In genomic region chr7:13053501-13053900, GRCm38 (mm10) we compare ENCODE assay signal across 8 mouse cellular contexts. TPM values are rescaled to one million over a fixed set of nuclear protein-coding genes. Genes with fewer than 3 reads are reported as not detected.
A peak's percentile ranks its signal among the peaks of the same experiment; 100 is the strongest.
DNase-seq lines count a peak whose midpoint lies in the region; ATAC-seq and TF ChIP-seq lines count a peak whose summit lies in the region.

No protein-coding gene starts in this region.

- 90% methylated on average over 2 of the region's 2 CpGs for WGBS in heart, embryonic 15.5 days
- WGBS in intestine, embryonic 14.5 days: 98% methylated on average over 2 of the region's 2 CpGs
- 94% methylated on average over 2 of the region's 2 CpGs for WGBS in midbrain, postnatal 0 days

- H3K9ac ChIP-seq in heart, embryonic 15.5 days: no peak overlapping the region; the same call in 1 of the 2 replicates
- H3K9ac ChIP-seq in intestine, embryonic 14.5 days (ENCODE audit: low read length): no peak overlapping the region
- peak overlapping the region; percentile 42 for H3K9ac ChIP-seq in midbrain, postnatal 0 days (replicated peaks; ENCODE audit: low read length, poor library complexity, severe bottlenecking)

- H3K4me3 ChIP-seq in heart, embryonic 15.5 days: peak overlapping the region; percentile 74; the same call in 1 of the 2 replicates
- peak overlapping the region; percentile 67; the same call in 1 of the 2 replicates for H3K4me3 ChIP-seq in embryonic fibroblast, embryonic 13.5 days (ENCODE audit: insufficient read depth, low read length)
- H3K4me3 ChIP-seq in intestine, embryonic 14.5 days (ENCODE audit: low read depth, low read length): peak overlapping the region; percentile 64
- H3K4me3 ChIP-seq in midbrain, postnatal 0 days (ENCODE audit: low read depth, low read length): peak overlapping the region; percentile 58

- ATAC-seq in heart, embryonic 15.5 days (replicated peaks; ENCODE audit: insufficient number of reproducible peaks, insufficient read depth, low FRiP score, low read depth): no peak
- no peak for ATAC-seq in intestine, embryonic 14.5 days (replicated peaks; ENCODE audit: low FRiP score, low TSS enrichment, low read depth)
- ATAC-seq in midbrain, postnatal 0 days (ENCODE audit: low FRiP score): no peak
- ATAC-seq in frontal cortex, adult (ENCODE audit: low TSS enrichment): no peak

- H3K27ac ChIP-seq in heart, embryonic 15.5 days: no peak overlapping the region
- no peak overlapping the region for H3K27ac ChIP-seq in embryonic fibroblast, embryonic 13.5 days (ENCODE audit: insufficient read depth, low read length)
- no peak overlapping the region for H3K27ac ChIP-seq in intestine, embryonic 14.5 days (ENCODE audit: low read depth)
- H3K27ac ChIP-seq in midbrain, postnatal 0 days (ENCODE audit: low read depth, low read length): peak overlapping the region; percentile 81; the same call in 1 of the 2 replicates

- peak overlapping the region; percentile 77 for H3K4me2 ChIP-seq in heart, embryonic 15.5 days
- H3K4me2 ChIP-seq in intestine, embryonic 14.5 days (ENCODE audit: low read length): peak overlapping the region; percentile 56
- H3K4me2 ChIP-seq in midbrain, postnatal 0 days (ENCODE audit: low read depth, low read length, poor library complexity, severe bottlenecking): peak overlapping the region; percentile 58

- no peaks in the 10 kb centered on the region for H3K36me3 ChIP-seq in heart, embryonic 15.5 days
- H3K36me3 ChIP-seq in intestine, embryonic 14.5 days (ENCODE audit: control insufficient read depth, insufficient read depth, low read length): no peaks in the 10 kb centered on the region
- no peaks in the 10 kb centered on the region; the same call in 1 of the 2 replicates for H3K36me3 ChIP-seq in midbrain, postnatal 0 days (ENCODE audit: insufficient read depth, low read length)

- H3K4me1 ChIP-seq in heart, embryonic 15.5 days (replicated peaks): peaks cover 6% of the 10 kb centered on the region; the same call in 1 of the 2 replicates
- no peaks in the 10 kb centered on the region for H3K4me1 ChIP-seq in embryonic fibroblast, embryonic 13.5 days (ENCODE audit: control insufficient read depth, insufficient read depth, low read length)
- no peaks in the 10 kb centered on the region; the same call in 1 of the 2 replicates for H3K4me1 ChIP-seq in intestine, embryonic 14.5 days (replicated peaks; ENCODE audit: control insufficient read depth, insufficient read depth, low read length)
- H3K4me1 ChIP-seq in midbrain, postnatal 0 days (ENCODE audit: insufficient read depth, low read length): peaks cover 5% of the 10 kb centered on the region; the same call in 1 of the 2 replicates

- no peaks in the 10 kb centered on the region for H3K27me3 ChIP-seq in heart, embryonic 15.5 days
- no peaks in the 10 kb centered on the region for H3K27me3 ChIP-seq in intestine, embryonic 14.5 days (replicated peaks; ENCODE audit: control insufficient read depth, insufficient read depth, low read length)
- H3K27me3 ChIP-seq in midbrain, postnatal 0 days (ENCODE audit: insufficient read depth, low read length): no peaks in the 10 kb centered on the region

- no peak for DNase-seq in heart, adult 8-10 months (ENCODE audit: low spot score)
- no peak for DNase-seq in intestine, embryonic 14.5 days (ENCODE audit: low spot score)
- DNase-seq in midbrain, postnatal 0 days (ENCODE audit: low spot score): no peak
- DNase-seq in thymus, postnatal 36 days: no peak
- DNase-seq in left cerebral cortex, adult 8-10 months (ENCODE audit: low spot score in 2 of 2): no peak

- no peaks in the 10 kb centered on the region for H3K9me3 ChIP-seq in heart, embryonic 15.5 days (replicated peaks)
- H3K9me3 ChIP-seq in intestine, embryonic 14.5 days (ENCODE audit: control insufficient read depth, low read length): no peaks in the 10 kb centered on the region
- no peaks in the 10 kb centered on the region for H3K9me3 ChIP-seq in midbrain, postnatal 0 days (ENCODE audit: low read length)

- no peak for TF ChIP-seq CTCF in embryonic fibroblast, embryonic 13.5 days (IDR thresholded peaks at IDR 0.05; ENCODE audit: borderline replicate concordance, insufficient read depth, low read length)
- TF ChIP-seq CTCF in midbrain, postnatal 0 days (IDR thresholded peaks at IDR 0.05): no peak

- no peak for TF ChIP-seq POLR2A in embryonic fibroblast, embryonic 13.5 days (IDR thresholded peaks at IDR 0.05; ENCODE audit: low read depth, low read length)

RNA-seq across cellular contexts. Expression of gene Mzf1, which starts 1.1 kb away (rescaled TPM):
- 1.5 and 2.1 TPM in 2 replicates for polyA plus RNA-seq in heart, embryonic 15.5 days (2015; fragmentation: Nextera tagmentation; extraction: Ambion mirVana)
- under 1 TPM; 0.19 to 0.60 (median 0.29) TPM for total RNA-seq in heart, adult 8-10 months (2022)
- 0.80 and 1.0 TPM in 2 replicates for polyA plus RNA-seq in embryonic fibroblast, embryonic 13.5 days (2011; ENCODE audit: insufficient read length, low read depth, missing spikeins)
- 2.5 and 2.7 TPM in 2 replicates for polyA plus RNA-seq in intestine, embryonic 14.5 days (2014; fragmentation: Nextera tagmentation; extraction: Ambion mirVana)
- total RNA-seq in midbrain, postnatal 0 days (2014; rRNA removed): 13.2 and 14.4 TPM in 2 replicates
- 12.2 TPM in 2 replicates for polyA plus RNA-seq in midbrain, postnatal 0 days (2015; fragmentation: Nextera tagmentation; extraction: Ambion mirVana)
- total RNA-seq in left cerebral cortex, adult 8-10 months (2022): 10 to 100 TPM; 12.2 to 14.3 (median 13.1) TPM

RNA-seq across cellular contexts. Expression of gene Ube2m, which starts 15.4 kb away (rescaled TPM):
- 107 and 130 TPM in 2 replicates for polyA plus RNA-seq in heart, embryonic 15.5 days (2015; fragmentation: Nextera tagmentation; extraction: Ambion mirVana)
- total RNA-seq in heart, adult 8-10 months (2022): 100 to 1,000 TPM; 204 to 216 (median 210) TPM
- polyA plus RNA-seq in embryonic fibroblast, embryonic 13.5 days (2011; ENCODE audit: insufficient read length, low read depth, missing spikeins): 273 and 288 TPM in 2 replicates
- 72.7 and 124 TPM in 2 replicates for polyA plus RNA-seq in intestine, embryonic 14.5 days (2014; fragmentation: Nextera tagmentation; extraction: Ambion mirVana)
- 359 and 383 TPM in 2 replicates for total RNA-seq in midbrain, postnatal 0 days (2014; rRNA removed)
- 146 and 147 TPM in 2 replicates for polyA plus RNA-seq in midbrain, postnatal 0 days (2015; fragmentation: Nextera tagmentation; extraction: Ambion mirVana)
- total RNA-seq in left cerebral cortex, adult 8-10 months (2022): 100 to 1,000 TPM; 220 to 248 (median 229) TPM

RNA-seq across cellular contexts. Expression of gene Chmp2a, which starts 18.9 kb away (rescaled TPM):
- 129 and 133 TPM in 2 replicates for polyA plus RNA-seq in heart, embryonic 15.5 days (2015; fragmentation: Nextera tagmentation; extraction: Ambion mirVana)
- 100 to 1,000 TPM; 142 to 153 (median 147) TPM for total RNA-seq in heart, adult 8-10 months (2022)
- 85.6 and 98.6 TPM in 2 replicates for polyA plus RNA-seq in embryonic fibroblast, embryonic 13.5 days (2011; ENCODE audit: insufficient read length, low read depth, missing spikeins)
- polyA plus RNA-seq in intestine, embryonic 14.5 days (2014; fragmentation: Nextera tagmentation; extraction: Ambion mirVana): 157 and 161 TPM in 2 replicates
- total RNA-seq in midbrain, postnatal 0 days (2014; rRNA removed): 67.6 and 114 TPM in 2 replicates
- 198 and 205 TPM in 2 replicates for polyA plus RNA-seq in midbrain, postnatal 0 days (2015; fragmentation: Nextera tagmentation; extraction: Ambion mirVana)
- total RNA-seq in left cerebral cortex, adult 8-10 months (2022): 100 to 1,000 TPM; 152 to 158 (median 152) TPM

RNA-seq across cellular contexts. Expression of gene Vmn1r85, which starts 41.5 kb away (rescaled TPM):
- not detected in 2 replicates for polyA plus RNA-seq in heart, embryonic 15.5 days (2015; fragmentation: Nextera tagmentation; extraction: Ambion mirVana)
- not detected for total RNA-seq in heart, adult 8-10 months (2022)
- polyA plus RNA-seq in embryonic fibroblast, embryonic 13.5 days (2011; ENCODE audit: insufficient read length, low read depth, missing spikeins): not detected in 2 replicates
- polyA plus RNA-seq in intestine, embryonic 14.5 days (2014; fragmentation: Nextera tagmentation; extraction: Ambion mirVana): not detected in 2 replicates
- total RNA-seq in midbrain, postnatal 0 days (2014; rRNA removed): 0.33 and 0.85 TPM in 2 replicates
- polyA plus RNA-seq in midbrain, postnatal 0 days (2015; fragmentation: Nextera tagmentation; extraction: Ambion mirVana): 0.25 and 0.27 TPM in 2 replicates
- under 1 TPM in 1 of 4 experiments, not detected in 3; 0.05 TPM for total RNA-seq in left cerebral cortex, adult 8-10 months (2022)

RNA-seq across cellular contexts. Expression of gene Zbtb45, which starts 43.7 kb away (rescaled TPM):
- polyA plus RNA-seq in heart, embryonic 15.5 days (2015; fragmentation: Nextera tagmentation; extraction: Ambion mirVana): 12.2 and 18.0 TPM in 2 replicates
- total RNA-seq in heart, adult 8-10 months (2022): 10 to 100 TPM in 1 of 4 experiments, 1 to 10 TPM in 3; 6.9 to 11.3 (median 7.2) TPM
- 14.2 and 16.9 TPM in 2 replicates for polyA plus RNA-seq in embryonic fibroblast, embryonic 13.5 days (2011; ENCODE audit: insufficient read length, low read depth, missing spikeins)
- polyA plus RNA-seq in intestine, embryonic 14.5 days (2014; fragmentation: Nextera tagmentation; extraction: Ambion mirVana): 23.7 and 26.9 TPM in 2 replicates
- 37.5 and 70.8 TPM in 2 replicates for total RNA-seq in midbrain, postnatal 0 days (2014; rRNA removed)
- polyA plus RNA-seq in midbrain, postnatal 0 days (2015; fragmentation: Nextera tagmentation; extraction: Ambion mirVana): 29.0 and 31.8 TPM in 2 replicates
- total RNA-seq in left cerebral cortex, adult 8-10 months (2022): 10 to 100 TPM; 34.2 to 36.9 (median 34.3) TPM
